ENCODE assay signal across 9 mouse cellular contexts in genomic region chr14:25229569-25229968, GRCm38 (mm10).
DNase-seq lines count a peak whose midpoint lies in the region; ATAC-seq and TF ChIP-seq lines count a peak whose summit lies in the region.
"Had no signal": no experiment of that assay in that cellular context is flagged by ENCODE, and none has a peak within 500 bp of the region (broad histone marks: within the 10 kb centered on the region; RNA-seq: fewer than 3 reads in every experiment).

No protein-coding gene starts in this region.

- 12% methylated on average over 6 of the region's 6 CpGs for WGBS in intestine, embryonic 14.5 days
- WGBS in intestine, postnatal 0 days, result 32% methylated on average over 6 of the region's 6 CpGs
- 35% methylated on average over 6 of the region's 6 CpGs for WGBS in forebrain, embryonic 16.5 days
- 27% methylated on average over 6 of the region's 6 CpGs for WGBS in limb, embryonic 10.5 days

- ATAC-seq in intestine, embryonic 14.5 days (replicated peaks; ENCODE audit: low FRiP score, low TSS enrichment, low read depth), result no peak
- no peak for ATAC-seq in intestine, postnatal 0 days
- no peak for ATAC-seq in forebrain, embryonic 16.5 days

- no peaks in the 10 kb centered on the region for H3K9me3 ChIP-seq in intestine, embryonic 14.5 days (ENCODE audit: control insufficient read depth, low read length)
- H3K9me3 ChIP-seq in intestine, postnatal 0 days (ENCODE audit: control insufficient read depth), result no peaks in the 10 kb centered on the region
- H3K9me3 ChIP-seq in forebrain, embryonic 16.5 days (ENCODE audit: control insufficient read depth, low read length), result no peaks in the 10 kb centered on the region
- H3K9me3 ChIP-seq in limb, embryonic 10.5 days (replicated peaks), result no peaks in the 10 kb centered on the region
- H3K9me3 ChIP-seq: megakaryocyte, embryonic 14.5 days had no signal

- H3K9ac ChIP-seq in intestine, embryonic 14.5 days (ENCODE audit: low read length), result no peak overlapping the region
- no peak overlapping the region for H3K9ac ChIP-seq in intestine, postnatal 0 days (ENCODE audit: low read depth, low read length)
- no peak overlapping the region for H3K9ac ChIP-seq in forebrain, embryonic 16.5 days (replicated peaks; ENCODE audit: low read depth, low read length)

- H3K36me3 ChIP-seq in intestine, embryonic 14.5 days (ENCODE audit: control insufficient read depth, insufficient read depth, low read length), result no peaks in the 10 kb centered on the region
- H3K36me3 ChIP-seq in intestine, postnatal 0 days (ENCODE audit: control insufficient read depth, insufficient read depth), result no peaks in the 10 kb centered on the region; the same call in 1 of the 2 replicates
- no peaks in the 10 kb centered on the region for H3K36me3 ChIP-seq in forebrain, embryonic 16.5 days (ENCODE audit: control insufficient read depth, insufficient read depth)
- H3K36me3 ChIP-seq in limb, embryonic 10.5 days, result no peaks in the 10 kb centered on the region

- H3K27me3 ChIP-seq in intestine, embryonic 14.5 days (replicated peaks; ENCODE audit: control insufficient read depth, insufficient read depth, low read length), result no peaks in the 10 kb centered on the region
- H3K27me3 ChIP-seq in intestine, postnatal 0 days (replicated peaks; ENCODE audit: control insufficient read depth, insufficient read depth, low read length), result no peaks in the 10 kb centered on the region
- no peaks in the 10 kb centered on the region for H3K27me3 ChIP-seq in forebrain, embryonic 16.5 days (replicated peaks; ENCODE audit: control insufficient read depth, insufficient read depth, low read length)
- H3K27me3 ChIP-seq in limb, embryonic 10.5 days (ENCODE audit: low read depth, poor library complexity, severe bottlenecking), result no peaks in the 10 kb centered on the region

- TF ChIP-seq CTCF in intestine, postnatal 0 days (IDR thresholded peaks at IDR 0.05; ENCODE audit: low read depth), result no peak

- no peak for DNase-seq in intestine, embryonic 14.5 days (ENCODE audit: low spot score)
- DNase-seq in brain, adult 2 months (ENCODE audit: low read depth, low spot score), result peak; percentile 59
- no peak for DNase-seq in limb, embryonic 10.5 days (ENCODE audit: low spot score)
- DNase-seq in ovary, postnatal 36 days (ENCODE audit: low spot score), result no peak
- DNase-seq in spleen, adult 12 weeks (ENCODE audit: low spot score), result no peak
- no peak for DNase-seq in adrenal gland, postnatal 14 days

- H3K4me3 ChIP-seq in intestine, embryonic 14.5 days (ENCODE audit: low read depth, low read length), result no peak overlapping the region
- no peak overlapping the region for H3K4me3 ChIP-seq in intestine, postnatal 0 days (ENCODE audit: low read depth, low read length)
- H3K4me3 ChIP-seq in forebrain, embryonic 16.5 days (replicated peaks; ENCODE audit: low read length), result no peak overlapping the region
- H3K4me3 ChIP-seq in limb, embryonic 10.5 days, result no peak overlapping the region
- H3K4me3 ChIP-seq: megakaryocyte, embryonic 14.5 days had no signal

- no peak overlapping the region for H3K4me2 ChIP-seq in intestine, embryonic 14.5 days (ENCODE audit: low read length)
- no peak overlapping the region for H3K4me2 ChIP-seq in intestine, postnatal 0 days (replicated peaks; ENCODE audit: low read depth)
- H3K4me2 ChIP-seq in forebrain, embryonic 16.5 days (ENCODE audit: low read length), result no peak overlapping the region

- H3K27ac ChIP-seq in intestine, embryonic 14.5 days (ENCODE audit: low read depth), result peak overlapping the region; percentile 93
- no peak overlapping the region; the same call in 1 of the 2 replicates for H3K27ac ChIP-seq in intestine, postnatal 0 days (ENCODE audit: low read depth, low read length)
- peak overlapping the region; percentile 65 for H3K27ac ChIP-seq in forebrain, embryonic 16.5 days (ENCODE audit: low read length)
- H3K27ac ChIP-seq in limb, embryonic 10.5 days, result peak overlapping the region; percentile 90

- H3K4me1 ChIP-seq in intestine, embryonic 14.5 days (replicated peaks; ENCODE audit: control insufficient read depth, insufficient read depth, low read length), result peaks cover 62% of the 10 kb centered on the region
- H3K4me1 ChIP-seq in intestine, postnatal 0 days (replicated peaks; ENCODE audit: control insufficient read depth, insufficient read depth, low read length), result peaks cover 8% of the 10 kb centered on the region; the same call in 1 of the 2 replicates
- H3K4me1 ChIP-seq in forebrain, embryonic 16.5 days (replicated peaks; ENCODE audit: control insufficient read depth, insufficient read depth, low read length), result peaks cover 42% of the 10 kb centered on the region
- H3K4me1 ChIP-seq in limb, embryonic 10.5 days, result peaks cover 75% of the 10 kb centered on the region
